Mouse (Mus musculus) liver, adult (tissue): ENCODE measurements at regions not wholly inside any gene's neighbourhood (a gene's known extent, or its start where the extent isn't known, plus 50 kb on each side); places are given as distances from the start of the nearest gene placed in this dataset.

Source experiments
- GATA4 ChIP-seq: IDR thresholded peaks from 2 replicates; pipeline ENCODE4 v1.6.1; 2014; ENCODE audit warnings: mild to moderate bottlenecking, low read length; ENCODE audit not compliant: insufficient replicate concordance

GRCm38 (mm10) chr3:37804941-37805804, 80.9 kb upstream of the Gm5148 start:
- TF ChIP-seq GATA4: no peak

DNA sequence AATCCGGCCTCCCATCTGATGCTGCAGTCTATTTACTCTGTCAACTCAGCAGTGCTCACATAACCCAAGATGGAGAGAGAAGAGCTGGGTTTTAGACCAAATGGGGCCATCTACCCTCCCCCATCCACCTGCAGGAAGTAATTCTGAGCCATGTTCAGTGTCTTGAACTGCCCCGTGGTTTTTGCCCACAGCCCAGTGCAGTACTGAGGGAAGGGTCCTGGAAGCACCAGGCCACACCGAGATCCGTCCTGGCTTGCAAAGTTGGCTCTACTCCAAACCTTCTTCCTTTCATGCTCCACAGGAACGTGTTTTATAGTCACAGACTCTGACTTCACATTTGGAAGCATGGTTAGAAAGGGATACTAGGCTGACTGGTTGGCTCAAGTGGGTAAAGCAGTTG, 80.0 kb upstream of the Gm5148 start:
- TF ChIP-seq GATA4: no peak

- TF ChIP-seq GATA4: no peak
Observed at GRCm38 (mm10) chr3:37801551-37801950, 77.3 kb upstream of the Gm5148 start.

DNA sequence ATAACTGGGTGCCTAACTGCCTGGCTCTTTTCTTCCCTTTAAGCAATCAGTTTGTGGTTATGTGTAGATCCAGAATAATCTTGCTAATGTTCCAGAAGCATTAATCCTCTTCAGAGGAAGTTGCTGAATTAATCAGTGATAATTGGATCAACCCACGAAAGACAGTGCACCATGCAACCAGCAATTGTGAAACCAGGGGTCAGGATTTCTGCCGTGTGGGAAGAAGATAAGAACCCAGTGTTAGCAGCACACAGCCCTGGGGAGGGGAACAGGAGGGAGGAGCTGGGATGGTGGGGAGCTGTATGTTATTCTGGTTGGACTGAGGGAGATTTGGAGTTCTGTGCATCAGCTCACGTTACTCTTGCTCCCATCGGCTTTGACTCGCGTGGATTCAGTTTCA, 75.5 kb upstream of the Gm5148 start:
- no peak for TF ChIP-seq GATA4

DNA sequence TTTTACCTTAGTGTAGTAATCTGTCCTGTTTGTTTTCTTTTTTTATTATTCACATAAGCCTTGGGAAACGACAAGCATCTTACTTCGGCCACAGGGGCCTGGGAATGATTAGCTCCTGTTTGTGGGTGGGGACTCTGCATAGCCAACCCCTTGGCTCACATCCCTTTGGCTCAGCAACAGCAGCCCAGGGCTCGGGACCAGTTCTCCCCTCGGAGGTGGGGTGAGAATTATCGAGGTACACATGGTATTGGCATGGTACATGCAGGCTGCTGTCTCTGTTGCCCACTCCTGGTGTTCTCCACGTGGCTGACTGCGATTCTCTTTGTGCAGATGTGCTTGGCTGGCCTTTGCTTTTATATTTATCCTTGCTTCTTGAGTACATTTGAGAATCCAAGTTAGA, 65.4 kb upstream of the Gm5148 start:
- no peak for TF ChIP-seq GATA4

DNA sequence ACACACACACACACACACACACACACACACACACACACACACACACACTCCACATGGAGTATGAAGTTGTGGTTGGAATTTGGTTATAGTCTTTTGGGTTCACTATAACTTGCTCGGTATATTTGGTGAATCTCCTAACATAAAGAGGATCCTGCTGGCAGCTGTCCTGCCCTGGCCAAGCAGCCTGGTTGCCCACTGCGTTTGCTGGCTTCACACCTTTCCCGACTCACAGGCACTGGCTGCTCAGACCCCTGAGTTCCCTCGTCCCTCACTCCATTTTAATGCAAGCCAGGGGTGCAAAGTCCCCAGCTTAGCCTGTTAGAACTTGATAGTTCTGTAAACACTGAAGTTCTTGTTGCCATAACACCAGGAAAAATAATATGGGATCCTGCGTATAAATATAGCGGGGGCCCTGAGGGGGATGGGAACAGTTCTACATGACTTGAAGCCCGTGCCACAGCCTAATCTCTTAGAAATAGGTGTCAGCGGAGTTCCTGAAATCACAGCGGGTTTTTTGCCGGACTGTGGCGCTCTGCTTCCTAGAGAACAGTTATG, 64.9 kb upstream of the Gm5148 start:
- no peak for TF ChIP-seq GATA4

- no peak for TF ChIP-seq GATA4
Observed at GRCm38 (mm10) chr3:37788366-37788765, 64.1 kb upstream of the Gm5148 start.

DNA sequence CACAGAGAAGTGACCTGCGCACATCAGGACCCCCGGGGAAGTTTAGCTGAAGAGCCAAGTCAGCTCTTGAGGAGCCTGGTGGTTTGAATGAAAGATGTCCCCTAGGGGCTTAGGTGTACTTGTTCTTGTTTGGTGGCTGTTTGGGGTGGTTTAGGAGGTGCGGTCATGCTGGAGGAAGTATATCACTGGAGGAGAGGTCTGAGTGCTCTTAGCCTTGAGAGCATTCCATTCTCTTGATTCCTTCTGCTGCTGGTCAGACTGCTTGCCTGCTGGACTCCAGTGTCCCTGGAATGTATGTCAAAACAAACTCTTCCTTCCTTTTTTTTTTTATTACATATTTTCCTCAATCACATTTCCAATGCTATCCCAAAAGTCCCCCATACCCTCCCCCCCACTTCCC, 62.5 kb upstream of the Gm5148 start:
- no peak for TF ChIP-seq GATA4

DNA sequence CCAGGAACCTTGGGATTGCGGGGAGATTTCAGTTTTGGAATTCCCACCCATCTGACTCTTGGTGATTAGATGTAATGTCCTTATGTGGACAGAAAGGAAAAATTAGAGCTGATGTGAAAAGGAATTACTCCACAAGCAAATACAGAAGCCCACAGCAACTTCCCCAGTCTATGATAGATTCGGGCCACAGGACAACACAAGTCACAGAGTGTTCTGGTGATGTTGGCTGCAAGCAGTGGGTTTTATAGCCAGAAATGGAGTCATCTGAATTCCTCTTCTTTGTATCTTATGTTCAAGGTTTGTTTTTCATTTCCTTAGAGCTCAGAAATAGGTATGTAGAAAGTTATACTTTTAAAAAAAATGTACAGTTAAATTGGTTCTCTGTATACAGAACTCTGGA, 56.8 kb upstream of the Gm5148 start:
- TF ChIP-seq GATA4: no peak

DNA sequence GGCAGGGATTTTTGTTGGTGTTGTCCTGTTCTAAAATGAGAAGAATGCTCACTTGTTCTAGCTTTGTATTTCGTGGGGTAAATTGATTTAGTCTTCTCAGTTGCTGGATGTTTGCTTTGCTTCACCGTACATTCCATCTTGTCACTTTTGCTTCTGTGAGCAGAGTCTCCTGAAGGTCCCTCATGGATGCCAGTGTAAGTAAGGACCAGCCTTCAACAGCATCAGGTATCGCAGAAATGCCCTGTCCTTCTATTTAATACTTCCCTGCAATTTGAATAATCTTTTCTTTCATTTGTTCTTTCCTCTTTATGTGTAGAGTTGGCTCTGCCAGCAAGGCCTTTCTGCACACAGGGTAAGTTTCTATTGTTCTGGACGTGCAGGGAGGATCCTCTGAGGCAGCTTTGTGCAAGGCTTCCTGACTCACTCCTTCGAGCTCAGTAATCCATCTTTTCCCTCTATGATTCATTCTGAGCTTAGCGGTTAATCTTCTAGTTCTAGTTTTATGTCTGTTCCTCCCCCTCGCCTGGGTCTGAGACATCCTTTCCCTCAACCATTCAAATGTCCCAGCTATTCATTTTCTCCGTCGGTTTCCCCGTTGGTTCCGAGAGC, 55.7 kb upstream of the Gm5148 start:
- TF ChIP-seq GATA4: no peak

DNA sequence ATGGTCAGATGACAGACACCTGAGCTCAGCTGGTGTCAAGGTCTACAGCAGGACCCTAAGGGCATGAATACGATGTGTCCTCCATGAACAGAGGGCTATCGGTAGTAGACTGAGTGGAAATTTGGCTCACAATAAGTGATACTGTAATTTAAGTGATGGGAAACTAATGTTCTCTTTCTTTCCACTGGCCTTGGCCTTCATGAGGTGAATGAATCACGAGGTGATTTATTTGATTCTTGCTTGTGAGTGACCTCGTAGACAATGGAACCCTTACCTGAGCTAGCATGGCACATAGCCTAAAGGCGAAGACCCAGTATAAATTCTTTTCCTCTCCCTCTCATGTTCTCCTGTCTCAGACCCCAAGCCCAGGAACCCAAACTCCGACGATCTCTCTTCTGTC, 54.1 kb upstream of the Gm5148 start:
- TF ChIP-seq GATA4: no peak

DNA sequence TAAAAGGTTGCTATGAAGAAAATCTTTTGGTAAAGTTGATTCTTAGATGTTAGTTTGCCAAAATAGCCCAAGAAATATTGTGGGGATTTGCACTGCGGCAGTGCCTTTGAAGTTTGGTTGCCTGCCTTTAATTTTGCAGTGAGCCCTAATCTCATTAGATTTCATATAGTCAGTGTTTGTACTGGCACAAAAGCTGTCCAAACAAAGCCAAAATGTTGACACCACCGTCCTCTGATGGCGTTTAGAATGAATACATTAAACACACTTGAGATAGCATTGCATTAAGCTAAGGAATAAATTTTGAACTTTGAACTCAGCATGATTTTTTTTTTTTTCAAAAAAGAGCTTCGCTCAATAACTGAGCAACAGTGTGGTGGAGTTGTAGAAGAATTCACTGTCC, 51.9 kb upstream of the Gm5148 start:
- no peak for TF ChIP-seq GATA4
